Mouse (Mus musculus): ENCODE measurements around the gene Trabd2b.

GRCm38 (mm10) chr4:114388306-114388705 lies 18.2 kb upstream of the Trabd2b start:
- no peak for TF ChIP-seq CTCF (IDR thresholded peaks at IDR 0.05)
- TF ChIP-seq EP300 (IDR thresholded peaks at IDR 0.05) = no peak

Data from lung, postnatal 0 days (tissue).